Mouse (Mus musculus) small intestine, adult 2 months (tissue): ENCODE data around the gene Prkca.

Experiments
- CTCF ChIP-seq: fragments of 200-500 bp; IDR thresholded peaks from 2 replicates; pipeline ENCODE4 v1.5.1; 2012; ENCODE audit warnings: low read depth, mild to moderate bottlenecking, control low read depth, inconsistent platforms, low read length, moderate library complexity, mixed read lengths; ENCODE audit not compliant: insufficient replicate concordance, insufficient read length; ENCODE audit errors: extremely low read depth
- POLR2A ChIP-seq: fragments of 200-500 bp; IDR thresholded peaks from 2 replicates; pipeline ENCODE4 v1.6.1; 2012; ENCODE audit warnings: low read depth, mild to moderate bottlenecking, control low read depth, inconsistent platforms, low read length, moderate library complexity

GRCm38 (mm10) chr11:108246267-108246702 is 97.4 kb downstream of the Prkca start:
- TF ChIP-seq CTCF (no peak), POLR2A (no peak)
